Mouse (Mus musculus): Measurements from ENCODE around the gene Kdm2b. TPM values are rescaled to one million over a fixed set of nuclear protein-coding genes. Genes with fewer than 3 reads are reported as not detected.

The Kdm2b gene
- polyA plus RNA-seq (2012; rRNA removed), result 31.9 and 36.7 TPM in 2 replicates

GRCm38 (mm10) chr5:122989551-122990330, at the start of gene Kdm2b:
Kdm2b (minus strand) TSS chr5:122989823.

DNA sequence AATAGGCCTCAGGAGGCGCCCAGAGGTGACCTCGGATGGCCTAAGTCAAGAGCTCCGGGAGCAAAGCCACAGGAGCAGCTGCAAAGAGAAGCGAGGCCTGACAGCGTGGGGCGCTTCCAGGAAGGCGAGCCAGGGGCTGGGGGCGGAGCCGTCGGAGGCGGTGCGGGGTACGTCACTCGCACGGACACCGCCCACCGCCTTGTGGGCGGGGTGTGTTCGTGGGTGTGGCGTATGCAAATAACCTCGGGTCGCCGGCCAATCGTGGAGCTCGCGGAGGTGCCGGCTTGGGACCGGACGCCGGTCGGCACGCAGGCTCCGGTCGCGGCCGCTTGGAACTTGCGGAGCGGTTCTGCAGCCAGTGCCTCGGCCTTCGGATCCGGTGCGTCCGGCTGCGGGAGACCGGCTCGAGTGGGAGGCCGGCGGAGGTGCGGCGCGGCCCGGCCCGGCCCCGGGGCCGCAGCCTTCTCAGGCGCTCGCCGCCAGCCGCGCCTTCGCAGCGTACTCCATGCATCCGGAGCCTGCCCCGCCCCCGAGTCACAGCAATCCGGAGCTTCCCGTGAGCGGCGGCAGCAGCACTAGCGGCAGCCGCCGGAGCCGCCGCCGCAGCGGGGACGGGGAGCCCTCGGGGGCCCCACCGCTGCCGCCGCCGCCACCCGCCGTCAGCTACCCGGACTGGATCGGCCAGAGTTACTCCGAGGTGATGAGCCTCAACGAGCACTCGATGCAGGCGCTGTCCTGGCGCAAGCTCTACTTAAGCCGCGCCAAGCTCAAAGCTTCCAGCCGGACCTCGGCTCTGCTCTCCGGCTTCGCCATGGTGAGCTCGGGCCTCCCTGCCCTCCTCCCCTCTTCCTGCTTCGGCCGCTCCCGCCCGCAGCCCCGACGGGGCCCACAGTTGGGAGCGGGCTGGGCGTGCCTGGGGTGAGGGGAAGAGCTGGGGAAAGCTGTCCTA, 25.4 kb upstream of the Kdm2b start, which contains the start of gene Orai1:
TSS of gene Orai1 (plus strand) at position 322 of the 949 bp plus-strand sequence.

GRCm38 (mm10) chr5:122849521-122850318, 139.9 kb downstream of the Kdm2b start, which contains the start of gene Rnf34:
Rnf34 (plus strand) TSS chr5:122850048.

GRCm38 (mm10) chr5:122820777-122821523, 168.7 kb downstream of the Kdm2b start, which contains the start of gene Anapc5:
Anapc5 (minus strand) TSS chr5:122821339.

Other genes starting within 250 kb of the Kdm2b start
- gene Camkk2, start 210.4 kb downstream of the Kdm2b start, polyA plus RNA-seq (2012; rRNA removed), result 89.8 and 92.7 TPM in 2 replicates
- gene Anapc5, start 168.5 kb downstream of the Kdm2b start, polyA plus RNA-seq (2012; rRNA removed), result 332 and 419 TPM in 2 replicates
- 9.2 and 16.0 TPM in 2 replicates for gene Rnf34, start 139.8 kb downstream of the Kdm2b start, polyA plus RNA-seq (2012; rRNA removed)
- gene Orai1, start 25.3 kb upstream of the Kdm2b start, polyA plus RNA-seq (2012; rRNA removed), result 80.0 and 83.2 TPM in 2 replicates
- 1.2 and 2.2 TPM in 2 replicates for gene Morn3, start 57.2 kb upstream of the Kdm2b start, polyA plus RNA-seq (2012; rRNA removed)
- 10.8 and 12.7 TPM in 2 replicates for gene Tmem120b, start 78.6 kb upstream of the Kdm2b start, polyA plus RNA-seq (2012; rRNA removed)
- 4.9 and 5.2 TPM in 2 replicates for gene Rhof, start 142.9 kb upstream of the Kdm2b start, polyA plus RNA-seq (2012; rRNA removed)
- 9.2 and 11.2 TPM in 2 replicates for gene Setd1b, start 152.4 kb upstream of the Kdm2b start, polyA plus RNA-seq (2012; rRNA removed)
- gene Psmd9, start 179.6 kb upstream of the Kdm2b start, polyA plus RNA-seq (2012; rRNA removed), result 44.5 and 46.3 TPM in 2 replicates
- gene Hpd, start 192.9 kb upstream of the Kdm2b start, polyA plus RNA-seq (2012; rRNA removed), result 1.6 and 4.9 TPM in 2 replicates

Data from ovary, adult 2 months (tissue).